Mouse (Mus musculus): Measurements from ENCODE around the gene Gskip.

The Gskip gene

DNA sequence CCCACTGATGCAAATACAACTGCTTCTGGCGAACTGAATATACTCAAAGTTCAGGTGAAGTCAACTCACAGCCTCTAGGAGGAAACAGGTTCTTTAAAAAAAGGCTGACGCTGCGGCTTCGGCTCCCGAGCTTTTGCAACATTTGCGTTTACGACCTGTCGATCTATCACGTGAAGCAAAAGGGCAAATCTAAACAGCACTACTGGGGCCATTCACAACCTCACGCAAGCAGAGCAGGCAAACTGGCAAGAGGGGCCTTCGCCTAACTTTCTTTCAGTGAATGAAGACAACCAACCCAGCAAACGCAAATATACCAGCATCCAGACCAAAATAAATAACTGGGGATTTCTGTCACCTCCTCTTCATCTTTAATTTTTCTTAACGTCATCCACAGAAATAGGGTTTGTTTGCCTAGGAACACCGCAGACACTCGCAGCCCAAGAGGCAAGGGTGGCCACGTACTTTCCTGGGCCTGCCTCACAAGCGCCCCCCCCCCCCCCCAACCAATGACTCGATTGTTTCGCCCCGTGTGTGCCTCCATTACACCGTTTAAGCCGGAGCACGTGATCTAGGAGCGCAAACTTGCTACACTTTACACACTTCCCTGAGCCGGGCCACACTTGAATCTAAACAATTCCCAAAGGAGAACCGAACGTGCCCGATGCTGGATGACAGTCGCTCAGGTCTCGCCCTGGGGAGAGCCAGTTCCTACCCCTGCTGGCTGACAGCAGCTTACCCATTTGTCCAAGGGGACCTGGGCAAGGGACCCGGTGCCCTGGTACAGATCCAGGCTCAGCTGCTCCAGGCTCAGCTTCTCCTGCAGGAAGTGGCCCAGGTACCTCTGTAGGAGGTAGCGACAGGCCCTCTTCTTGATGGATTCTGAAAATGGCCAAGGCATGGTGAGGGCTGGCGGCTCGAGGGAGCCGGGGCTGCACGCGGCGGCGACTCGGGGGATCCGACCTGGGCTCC, at the start of gene Gskip:
Gene Gskip, plus strand, starts transcription at position 897 of the 969 bp plus-strand sequence.
- DNase-seq (ENCODE audit: low spot score): peak; percentile 73

DNA sequence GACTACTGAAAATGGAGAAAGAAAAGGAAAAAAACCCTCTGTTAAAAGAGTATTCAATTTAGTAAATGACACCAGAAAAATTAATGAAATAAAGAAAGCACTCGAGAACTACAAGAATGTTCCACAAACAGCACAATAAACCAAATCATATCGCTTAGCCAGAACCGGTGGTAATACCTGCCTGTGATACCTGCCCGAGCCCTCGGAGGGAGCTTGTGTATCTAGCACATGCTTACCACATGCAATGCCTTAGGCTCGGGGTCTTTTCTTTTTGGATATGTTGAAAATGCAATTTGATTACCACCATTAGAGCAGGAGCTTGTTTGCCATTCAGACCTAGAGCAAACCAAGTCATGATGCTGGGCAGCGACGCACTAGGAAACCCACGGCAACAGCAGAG, 48.1 kb upstream of the Gskip start:
- no peak for DNase-seq (ENCODE audit: low spot score)

- DNase-seq (ENCODE audit: low spot score): no peak
Measured at GRCm38 (mm10) chr12:105637554-105637953, 47.1 kb upstream of the Gskip start.

- DNase-seq (ENCODE audit: low spot score): no peak
Measured at GRCm38 (mm10) chr12:105642770-105643321, 41.8 kb upstream of the Gskip start.

- DNase-seq (ENCODE audit: low spot score): no peak
Measured at GRCm38 (mm10) chr12:105655850-105656249, 28.8 kb upstream of the Gskip start.

DNA sequence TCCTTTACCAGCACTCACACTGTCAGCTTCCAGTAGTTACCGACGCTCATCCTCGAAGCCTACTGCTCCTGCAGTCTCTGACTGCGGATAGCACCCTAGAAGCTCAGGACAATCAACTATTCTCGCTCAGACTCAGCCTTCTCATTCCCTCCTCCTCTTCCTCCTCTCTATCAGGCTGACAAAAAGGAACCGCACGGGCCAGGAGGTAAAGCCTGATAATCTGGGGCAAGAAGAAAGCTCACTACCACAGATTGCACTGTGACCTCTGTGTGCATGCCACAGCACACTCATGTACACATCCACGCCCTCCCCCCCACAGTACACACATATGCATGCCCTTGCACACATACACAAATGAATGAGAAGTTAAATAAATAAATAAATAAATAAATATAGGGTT, 8.4 kb upstream of the Gskip start:
- no peak for DNase-seq (ENCODE audit: low spot score)

DNA sequence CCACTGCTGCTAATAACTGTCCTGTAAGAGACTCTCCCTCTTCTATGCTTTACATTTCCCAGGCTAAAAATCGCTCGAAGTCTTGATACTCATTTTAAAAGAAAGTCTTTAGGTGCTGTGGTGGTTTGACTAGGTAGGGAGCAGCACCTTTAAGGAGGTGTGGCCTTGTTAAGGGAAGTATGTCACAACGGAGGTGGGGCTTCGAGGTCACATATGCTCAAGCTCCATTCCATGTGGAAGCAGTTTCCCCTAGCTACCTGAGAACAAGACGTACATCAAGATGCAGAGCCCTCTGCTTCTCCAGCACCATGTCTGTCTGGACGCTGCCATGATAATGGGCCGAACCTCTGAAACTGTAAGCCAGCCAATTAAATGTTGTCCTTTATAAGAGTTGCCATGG, 6.4 kb upstream of the Gskip start:
- DNase-seq (ENCODE audit: low spot score): no peak

DNA sequence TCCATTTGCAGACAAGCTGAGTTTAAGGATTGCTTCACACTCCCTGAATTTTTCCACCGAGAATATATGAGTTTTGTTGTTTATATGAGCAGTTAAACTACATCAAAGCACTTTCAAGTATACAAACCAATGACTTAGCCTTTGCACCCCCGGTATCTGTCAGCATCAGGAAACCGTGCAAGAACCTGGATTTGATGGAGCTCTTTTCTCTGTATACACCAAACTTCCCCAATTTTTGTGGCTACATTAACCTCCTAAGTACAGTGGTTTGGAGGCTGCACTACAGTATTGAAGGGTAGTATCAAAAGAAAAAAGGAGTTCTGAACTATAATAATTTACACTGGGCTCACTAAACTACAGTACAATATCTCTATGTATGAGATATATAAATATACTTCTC, 5.9 kb upstream of the Gskip start:
- no peak for DNase-seq (ENCODE audit: low spot score)

- peak; percentile 96 for DNase-seq (ENCODE audit: low spot score)
Measured at GRCm38 (mm10) chr12:105685001-105685691, 517 bp downstream of the Gskip start, which contains the start of gene Atg2b. Gene Atg2b, minus strand, starts transcription at chr12:105685211.

- no peak for DNase-seq (ENCODE audit: low spot score)
Measured at GRCm38 (mm10) chr12:105686791-105687190, 2.2 kb downstream of the Gskip start.

DNA sequence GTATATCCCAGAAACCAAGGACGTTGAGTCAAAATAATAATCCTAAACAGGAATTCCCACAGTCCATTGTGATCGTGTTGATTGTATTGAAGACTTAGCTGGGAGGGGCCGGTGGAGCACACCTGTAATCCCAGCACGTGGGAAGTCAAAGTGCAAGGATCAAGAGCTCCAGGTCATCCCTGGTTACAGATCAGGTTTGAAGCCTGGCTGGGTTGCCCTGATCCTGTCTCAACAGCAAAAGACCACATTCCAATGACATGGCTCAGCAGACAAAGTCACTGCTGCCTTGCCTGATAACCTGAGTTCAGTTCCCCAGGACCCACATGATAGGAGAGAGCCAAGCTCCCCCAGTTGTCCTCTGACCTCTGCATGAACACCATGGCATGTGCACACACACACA, 2.8 kb downstream of the Gskip start:
- DNase-seq (ENCODE audit: low spot score): no peak

DNA sequence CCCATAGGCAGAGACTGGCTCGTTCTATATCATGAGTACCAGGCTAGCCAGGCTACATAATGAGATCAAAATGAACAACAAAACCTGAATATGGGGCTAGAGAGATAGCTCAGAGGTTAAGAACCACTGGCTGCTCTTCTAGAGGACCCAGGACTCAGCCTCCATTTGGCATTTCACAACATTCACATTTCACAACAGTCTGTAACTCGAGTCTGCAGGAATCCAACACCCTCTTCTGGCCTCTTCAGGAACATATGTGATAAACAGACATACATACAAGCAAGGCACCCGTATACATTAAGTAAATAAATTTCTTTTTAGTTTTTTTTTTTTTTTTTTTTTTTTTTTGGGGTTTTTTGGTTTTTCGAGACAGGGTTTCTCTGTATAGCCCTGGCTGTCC, 3.9 kb downstream of the Gskip start:
- DNase-seq (ENCODE audit: low spot score): no peak

- no peak for DNase-seq (ENCODE audit: low spot score)
Measured at GRCm38 (mm10) chr12:105689435-105689834, 4.8 kb downstream of the Gskip start.

- no peak for DNase-seq (ENCODE audit: low spot score)
Measured at GRCm38 (mm10) chr12:105694021-105694420, 9.4 kb downstream of the Gskip start.

DNA sequence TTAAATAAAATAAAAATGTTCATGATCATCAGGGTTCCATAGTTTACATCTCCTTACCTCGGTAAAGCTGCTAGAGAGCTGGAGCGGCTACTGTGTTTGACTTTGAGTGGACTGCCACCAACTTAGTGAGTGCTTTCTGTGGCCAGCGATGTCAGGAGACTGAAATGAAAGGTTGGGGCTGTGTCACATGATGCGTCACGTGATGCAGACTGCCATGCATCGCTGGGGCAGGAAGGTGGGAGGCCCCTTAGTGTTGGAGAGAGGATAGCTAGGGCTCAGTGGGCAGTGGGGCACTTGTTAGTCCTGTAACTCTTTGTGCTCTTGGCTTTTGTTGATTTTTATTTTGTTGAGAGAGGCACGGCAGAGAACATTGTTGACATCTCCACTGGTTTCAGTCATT, 11.2 kb downstream of the Gskip start:
- no peak for DNase-seq (ENCODE audit: low spot score)

GRCm38 (mm10) chr12:105697104-105697780, 12.6 kb downstream of the Gskip start:
- DNase-seq (ENCODE audit: low spot score): no peak

DNA sequence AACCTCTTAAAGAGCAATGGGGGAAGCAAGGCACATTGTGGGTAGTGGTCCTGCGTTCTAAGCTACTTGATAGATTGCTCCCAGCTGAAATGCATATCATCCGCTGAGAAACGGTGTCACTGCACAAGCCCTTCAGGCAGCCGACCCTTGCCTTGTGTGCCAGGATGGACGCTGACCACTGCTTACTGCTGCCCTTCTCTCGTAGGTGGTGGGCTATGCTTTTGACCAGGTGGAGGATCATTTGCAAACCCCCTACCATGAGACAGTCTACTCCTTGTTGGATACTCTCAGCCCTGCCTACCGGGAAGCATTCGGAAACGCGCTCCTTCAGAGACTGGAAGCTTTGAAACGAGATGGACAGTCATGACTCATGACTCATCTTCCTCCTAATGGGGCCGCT, 15.8 kb downstream of the Gskip start:
- DNase-seq (ENCODE audit: low spot score): no peak

DNA sequence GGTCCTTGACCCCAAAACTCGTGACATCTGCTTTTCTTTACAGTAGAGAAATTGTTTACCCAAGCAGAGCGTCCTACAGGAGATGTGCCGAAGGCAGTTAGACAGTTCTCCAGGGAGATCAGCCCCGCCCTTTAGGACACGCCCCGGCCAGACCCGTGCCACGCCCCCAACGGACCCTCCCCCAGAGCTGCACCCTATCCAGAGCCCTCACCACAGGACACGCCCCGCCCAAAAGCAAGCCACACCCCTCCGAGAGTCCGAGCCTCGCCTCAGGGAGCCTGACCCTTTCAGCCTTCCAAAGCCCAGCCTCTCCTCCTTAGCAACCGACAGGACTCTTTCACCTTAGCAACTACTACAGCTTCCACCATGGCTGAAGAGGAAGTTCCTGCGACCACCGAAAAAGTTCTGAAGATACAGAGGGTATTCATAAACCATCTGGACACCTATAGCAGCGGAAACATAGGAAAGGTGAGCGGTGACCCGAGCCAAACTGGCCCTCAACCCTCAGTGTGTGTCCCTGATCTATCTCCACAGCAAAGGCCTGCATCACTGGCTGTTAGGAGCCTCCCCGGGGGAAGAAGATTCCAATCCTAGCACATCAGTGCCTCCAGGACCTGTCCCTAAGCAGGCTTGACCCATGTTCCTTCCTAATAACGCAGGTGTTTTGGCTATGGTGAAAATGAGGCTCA, 21.3 kb downstream of the Gskip start, which contains the start of gene Ak7:
Gene Ak7, plus strand, starts transcription at position 178 of the 689 bp plus-strand sequence.
- DNase-seq (ENCODE audit: low spot score): peak; percentile 10

DNA sequence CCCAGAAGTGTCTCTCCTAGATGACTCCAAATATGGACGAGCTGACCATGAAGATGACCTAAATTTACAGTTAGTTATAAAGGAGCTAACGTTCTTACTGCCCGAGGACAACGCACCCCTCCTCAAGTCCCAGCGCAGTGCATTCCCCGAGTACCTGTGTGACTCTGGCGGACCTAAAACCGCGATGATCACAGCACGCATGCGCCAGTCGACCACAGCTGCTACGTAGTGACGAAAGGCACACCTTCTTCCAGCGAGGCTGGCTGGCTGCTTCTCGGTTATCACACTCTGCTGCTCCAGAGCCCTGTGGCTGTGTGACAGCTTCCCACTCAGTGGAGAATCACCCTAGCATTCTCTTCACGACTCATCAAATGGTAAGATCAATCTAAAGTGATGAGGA, 34.0 kb downstream of the Gskip start:
- peak; percentile 67 for DNase-seq (ENCODE audit: low spot score)

DNA sequence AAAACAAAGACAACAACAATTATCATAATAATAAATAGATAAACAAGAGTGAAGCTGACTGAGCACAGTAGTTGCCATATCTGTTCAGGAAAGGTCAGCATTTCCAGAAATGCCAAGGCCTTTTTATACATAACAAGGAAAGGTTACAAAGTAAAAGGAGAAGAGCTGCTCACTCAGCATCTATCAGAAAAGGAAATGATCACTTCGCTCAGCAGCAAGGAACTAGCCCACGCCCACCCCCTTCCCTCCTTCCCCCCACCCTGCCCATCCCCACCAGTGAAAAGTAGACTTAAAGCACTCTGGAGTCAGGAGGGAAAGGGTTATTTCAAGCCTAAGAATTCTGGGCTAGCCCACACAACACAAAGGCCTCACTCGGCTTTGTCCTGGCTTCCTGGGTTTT, 35.6 kb downstream of the Gskip start:
- no peak for DNase-seq (ENCODE audit: low spot score)

GRCm38 (mm10) chr12:105721452-105722132, 37.0 kb downstream of the Gskip start:
- no peak for DNase-seq (ENCODE audit: low spot score)

Measured in T-cell, adult 2 months (primary cell).